Mouse (Mus musculus): ENCODE results near the gene Tesk2. TPM values are rescaled to one million over a fixed set of nuclear protein-coding genes. Genes with fewer than 3 reads are reported as not detected.

The Tesk2 gene
- total RNA-seq, 2 experiments from 2014 or later, result 1.7 to 2.7 TPM

- no peak for DNase-seq
- intact Hi-C loops (cut with DNase I), result no loop called here
These were observed 11.9 kb upstream of the Tesk2 start for GRCm38 (mm10) chr4:116708791-116709390.

GRCm38 (mm10) chr4:116710154-116710553 is 10.6 kb upstream of the Tesk2 start:
- intact Hi-C loops (cut with DNase I), result loop anchor here (10.0 kb wide), 1 partner anchor 415 kb away; the partner anchor contains the start of genes Btbd19 and Tctex1d4
- no peak for DNase-seq

- intact Hi-C loops (cut with DNase I), result loop anchor here (10.0 kb wide), 1 partner anchor 412 kb away; the partner anchor contains the start of genes Btbd19 and Tctex1d4
- no peak for DNase-seq
These were observed 8.2 kb upstream of the Tesk2 start for GRCm38 (mm10) chr4:116712536-116712935.

- intact Hi-C loops (cut with DNase I), result loop anchor here (1.0 to 10.0 kb wide), 2 partner anchors 69 to 405 kb away; partner anchors contain the start of genes Btbd19 and Tctex1d4
- peak; percentile 70 to 79 for DNase-seq
These were observed 1.4 kb upstream of the Tesk2 start for GRCm38 (mm10) chr4:116719396-116719795.

DNA sequence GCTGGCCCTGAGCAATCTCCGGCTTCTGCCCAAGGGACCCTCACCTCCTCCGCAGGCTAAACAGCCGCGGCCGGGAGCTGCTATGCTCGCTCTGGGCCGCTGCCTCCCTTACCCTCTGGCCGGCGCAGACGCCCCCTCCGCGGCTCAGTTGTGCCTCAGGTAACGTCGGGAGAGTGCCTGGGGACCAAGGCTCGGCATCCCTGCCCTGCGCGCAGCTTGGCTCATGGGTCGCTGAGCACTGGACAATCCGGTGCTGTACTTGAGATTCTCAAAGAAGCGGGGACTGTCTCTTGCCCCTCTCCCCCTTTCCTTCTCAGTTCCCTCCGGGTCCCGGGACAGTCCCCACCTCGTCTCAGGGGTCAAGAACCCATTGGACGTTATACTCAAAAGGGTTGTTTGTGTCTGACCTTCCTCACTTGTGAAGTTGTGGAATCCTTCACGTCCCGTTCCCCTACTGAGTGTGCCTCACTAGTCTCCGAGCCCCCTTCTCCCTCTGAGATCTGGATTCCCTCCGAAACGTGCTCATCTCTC is 415 bp downstream of the Tesk2 start:
- intact Hi-C loops (cut with DNase I), result loop anchor here (5.0 kb wide), 1 partner anchor 271 kb away; the partner anchor contains the start of gene Urod
- DNase-seq, result no peak

DNA sequence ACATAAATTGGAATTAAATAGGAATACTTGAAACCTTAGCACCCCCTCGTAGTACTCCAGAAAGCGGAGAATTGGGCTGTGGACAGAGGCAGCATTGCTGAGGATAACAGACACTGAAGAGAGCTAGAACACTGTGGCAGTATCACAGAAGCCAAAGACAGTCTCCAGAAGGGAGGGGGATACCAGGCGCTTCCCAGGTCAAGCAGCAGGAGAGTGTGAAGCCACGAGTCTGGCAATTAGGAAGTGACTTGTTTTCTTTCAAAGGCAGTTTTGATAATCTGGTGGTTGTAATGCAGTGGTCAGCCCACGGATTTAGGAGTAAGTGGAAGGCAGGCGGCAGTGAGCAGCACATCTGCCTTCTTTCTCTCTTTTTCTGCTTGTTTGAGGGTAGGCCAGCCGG is 1.5 kb downstream of the Tesk2 start:
- no peak for DNase-seq
- intact Hi-C loops (cut with DNase I), result loop anchor here (5.0 kb wide), 1 partner anchor 270 kb away; the partner anchor contains the start of gene Urod

- DNase-seq, result no peak
- intact Hi-C loops (cut with DNase I), result no loop called here
These were observed 4.7 kb downstream of the Tesk2 start for GRCm38 (mm10) chr4:116725444-116725843.

GRCm38 (mm10) chr4:116727401-116727800 is 6.7 kb downstream of the Tesk2 start:
- DNase-seq, result no peak
- intact Hi-C loops (cut with DNase I), result no loop called here

- no peak for DNase-seq
- intact Hi-C loops (cut with DNase I), result no loop called here
These were observed 8.8 kb downstream of the Tesk2 start for GRCm38 (mm10) chr4:116729532-116729931.

- intact Hi-C loops (cut with DNase I), result no loop called here
- DNase-seq, result no peak
These were observed 10.3 kb downstream of the Tesk2 start for GRCm38 (mm10) chr4:116731077-116731476.

GRCm38 (mm10) chr4:116732355-116732754 is 11.6 kb downstream of the Tesk2 start:
- no peak for DNase-seq
- intact Hi-C loops (cut with DNase I), result no loop called here

- DNase-seq, result no peak
- intact Hi-C loops (cut with DNase I), result no loop called here
These were observed 14.2 kb downstream of the Tesk2 start for GRCm38 (mm10) chr4:116734996-116735395.

DNA sequence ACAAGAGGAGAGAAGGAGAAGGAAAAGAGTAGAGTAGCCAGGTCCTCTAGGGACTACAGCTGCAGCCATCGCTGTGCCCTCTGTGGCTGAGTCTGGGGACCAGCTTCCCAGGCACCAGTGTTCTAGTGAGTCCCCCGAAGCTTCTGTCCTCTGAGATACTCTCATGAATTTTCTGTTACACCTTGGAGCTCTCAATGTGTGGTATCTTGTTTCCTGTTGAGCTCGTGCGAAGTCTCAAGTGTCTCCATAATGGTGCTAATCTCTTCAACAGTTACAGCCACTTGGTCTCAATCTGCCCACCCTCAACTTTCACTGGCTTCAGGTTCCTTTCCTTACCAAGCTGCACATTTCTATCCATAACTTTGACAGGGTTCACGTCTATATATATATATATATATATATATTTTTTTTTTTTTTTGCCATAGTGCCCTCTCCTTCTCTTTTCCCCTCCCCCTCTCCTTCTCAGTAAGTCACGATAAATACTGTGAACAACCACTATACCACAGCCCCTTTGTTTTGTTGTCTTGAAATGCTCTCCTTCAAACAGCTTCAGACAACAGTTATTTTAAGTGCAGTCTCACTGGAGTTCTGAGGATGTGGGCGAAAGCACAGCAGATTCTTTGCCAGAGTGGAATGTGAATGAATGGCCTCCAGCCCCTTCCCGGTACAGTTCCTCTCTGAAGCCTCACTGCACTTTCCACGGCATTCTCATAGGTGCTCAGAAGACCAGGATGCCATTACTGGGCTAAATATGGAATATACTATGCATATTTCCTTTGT is 18.4 kb downstream of the Tesk2 start:
- no peak for DNase-seq
- intact Hi-C loops (cut with DNase I), result no loop called here

DNA sequence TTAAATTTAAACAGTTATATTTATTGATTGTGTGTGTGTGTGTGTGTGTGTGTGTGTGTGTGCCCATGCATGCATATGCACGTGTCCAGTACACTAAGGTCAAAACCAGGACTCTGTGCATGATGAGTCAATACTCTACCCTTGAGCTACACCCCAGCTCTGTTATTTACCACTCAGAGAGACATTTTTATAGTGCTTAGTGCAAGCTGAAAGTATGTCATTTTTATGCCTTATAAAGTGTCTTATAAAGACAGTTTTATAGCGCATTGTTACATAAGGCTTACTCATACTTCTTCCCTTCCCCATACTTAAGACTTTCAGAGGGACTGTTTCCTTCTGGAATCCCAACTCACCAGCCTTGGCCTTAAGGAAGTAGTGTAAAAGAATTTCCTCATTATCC is 29.0 kb downstream of the Tesk2 start:
- intact Hi-C loops (cut with DNase I), result no loop called here
- DNase-seq, result no peak

GRCm38 (mm10) chr4:116761914-116762313 is 41.2 kb downstream of the Tesk2 start:
- no peak for DNase-seq
- intact Hi-C loops (cut with DNase I), result no loop called here

- intact Hi-C loops (cut with DNase I), result no loop called here
- DNase-seq, result no peak
These were observed 43.3 kb downstream of the Tesk2 start for GRCm38 (mm10) chr4:116764001-116764400.

GRCm38 (mm10) chr4:116768510-116768909 is 47.8 kb downstream of the Tesk2 start:
- intact Hi-C loops (cut with DNase I), result no loop called here
- no peak for DNase-seq

GRCm38 (mm10) chr4:116769060-116769459 is 48.3 kb downstream of the Tesk2 start:
- DNase-seq, result no peak
- intact Hi-C loops (cut with DNase I), result no loop called here

GRCm38 (mm10) chr4:116776391-116776790 is 55.6 kb downstream of the Tesk2 start:
- DNase-seq, result no peak
- intact Hi-C loops (cut with DNase I), result no loop called here

GRCm38 (mm10) chr4:116777079-116777478 is 56.3 kb downstream of the Tesk2 start:
- intact Hi-C loops (cut with DNase I), result no loop called here
- DNase-seq, result no peak

- intact Hi-C loops (cut with DNase I), result no loop called here
- DNase-seq, result no peak
These were observed 59.8 kb downstream of the Tesk2 start for GRCm38 (mm10) chr4:116780541-116780940.
